11 mouse cellular contexts compared by ENCODE assay signal in the genomic region with DNA sequence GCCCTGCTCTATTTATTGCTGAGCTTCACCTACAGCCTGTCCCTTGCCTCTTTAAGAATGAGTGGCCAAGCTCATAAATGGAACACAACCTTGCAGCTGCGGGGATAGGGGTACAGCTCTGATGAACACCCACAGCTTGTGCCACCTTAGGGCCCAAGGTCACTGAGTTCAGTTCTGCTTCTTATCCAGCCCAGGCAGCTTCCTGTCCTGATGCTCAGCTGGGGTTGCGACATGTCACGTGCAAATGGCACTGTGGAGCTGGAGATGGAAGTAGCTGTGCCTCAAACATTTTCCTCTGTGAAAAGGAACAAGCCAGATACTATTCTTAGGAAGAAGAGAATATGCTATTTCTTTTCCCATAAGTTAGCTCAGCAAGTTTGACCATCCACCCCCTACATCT. TPM values are rescaled to one million over a fixed set of nuclear protein-coding genes. Genes with fewer than 3 reads are reported as not detected.
DNase-seq lines count a peak whose midpoint lies in the region; ATAC-seq and TF ChIP-seq lines count a peak whose summit lies in the region.
"Had no signal": no experiment of that assay in that cellular context is flagged by ENCODE, and none has a peak within 500 bp of the region (broad histone marks: within the 10 kb centered on the region; RNA-seq: fewer than 3 reads in every experiment).

No protein-coding gene starts in this region.

- H3K36me3 ChIP-seq in heart, embryonic 12.5 days = peaks cover 47% of the 10 kb centered on the region
- no peaks in the 10 kb centered on the region for H3K36me3 ChIP-seq in hindbrain, embryonic 12.5 days

- ATAC-seq in heart, embryonic 12.5 days (ENCODE audit: insufficient number of reproducible peaks, low FRiP score) = no peak
- ATAC-seq in hindbrain, embryonic 12.5 days (ENCODE audit: low FRiP score) = no peak
- no peak for ATAC-seq in cerebellum, adult (ENCODE audit: insufficient number of reproducible peaks, low FRiP score, low TSS enrichment)
- no peak for ATAC-seq in CD4-positive, CD25-positive, alpha-beta regulatory T cell, adult 4 months
- ATAC-seq: forebrain, embryonic 14.5 days had no signal

- DNase-seq in kidney, adult 11 months = peak; percentile 24
- no peak for DNase-seq in kidney, postnatal 14 days
- peak; percentile 46 to 52 for DNase-seq in lung, postnatal 4 days
- DNase-seq: kidney, adult 8-10 months had no signal

- peak overlapping the region; percentile 46 for H3K9ac ChIP-seq in heart, embryonic 12.5 days
- no peak overlapping the region for H3K9ac ChIP-seq in hindbrain, embryonic 12.5 days

- TF ChIP-seq CTCF in bone marrow macrophage, adult 2 months (IDR thresholded peaks at IDR 0.05; ENCODE audit: low read depth, low read length) = no peak

- 70% methylated on average over 3 of the region's 3 CpGs for WGBS in heart, embryonic 12.5 days
- 91% methylated on average over 3 of the region's 3 CpGs for WGBS in hindbrain, embryonic 12.5 days

- no peak overlapping the region for H3K4me3 ChIP-seq in bone marrow macrophage, adult 2 months (ENCODE audit: insufficient read depth, low read length)
- no peak overlapping the region for H3K4me3 ChIP-seq in heart, embryonic 12.5 days
- H3K4me3 ChIP-seq in hindbrain, embryonic 12.5 days = no peak overlapping the region
- H3K4me3 ChIP-seq: midbrain, embryonic 10.5 days had no signal

- H3K4me2 ChIP-seq in heart, embryonic 12.5 days = no peak overlapping the region
- no peak overlapping the region for H3K4me2 ChIP-seq in hindbrain, embryonic 12.5 days (replicated peaks)

- H3K9me3 ChIP-seq in heart, embryonic 12.5 days (replicated peaks) = no peaks in the 10 kb centered on the region
- H3K9me3 ChIP-seq in hindbrain, embryonic 12.5 days (replicated peaks) = no peaks in the 10 kb centered on the region
- H3K9me3 ChIP-seq: midbrain, embryonic 10.5 days had no signal

- H3K4me1 ChIP-seq in bone marrow macrophage, adult 2 months (ENCODE audit: control insufficient read depth, insufficient read depth, low read length) = peaks cover 68% of the 10 kb centered on the region
- H3K4me1 ChIP-seq in heart, embryonic 12.5 days (replicated peaks) = peaks cover 62% of the 10 kb centered on the region
- no peaks in the 10 kb centered on the region; the same call in 1 of the 2 replicates for H3K4me1 ChIP-seq in hindbrain, embryonic 12.5 days
- H3K4me1 ChIP-seq: midbrain, embryonic 10.5 days had no signal

- H3K27me3 ChIP-seq in heart, embryonic 12.5 days (replicated peaks) = no peaks in the 10 kb centered on the region
- no peaks in the 10 kb centered on the region for H3K27me3 ChIP-seq in hindbrain, embryonic 12.5 days

- H3K27ac ChIP-seq in bone marrow macrophage, adult 2 months (ENCODE audit: insufficient read depth, low read depth, low read length) = peak overlapping the region; percentile 99
- peak overlapping the region; percentile 95 for H3K27ac ChIP-seq in heart, embryonic 12.5 days (ENCODE audit: poor library complexity, severe bottlenecking)
- no peak overlapping the region for H3K27ac ChIP-seq in hindbrain, embryonic 12.5 days
- H3K27ac ChIP-seq: midbrain, embryonic 10.5 days had no signal

- no peak for TF ChIP-seq POLR2A in bone marrow macrophage, adult 2 months (IDR thresholded peaks at IDR 0.05; ENCODE audit: borderline replicate concordance, low read depth, low read length)

RNA-seq across cellular contexts. Expression of a gene that starts 54.5 kb away (rescaled TPM):
- 327 and 347 TPM in 2 replicates for polyA plus RNA-seq in bone marrow macrophage, adult 2 months (2012; ENCODE audit: insufficient read depth, insufficient read length, missing spikeins)
- polyA plus RNA-seq in heart, embryonic 12.5 days (2016; fragmentation: Nextera tagmentation; extraction: Ambion mirVana) = 159 and 186 TPM in 2 replicates
- polyA plus RNA-seq in hindbrain, embryonic 12.5 days (2016; fragmentation: Nextera tagmentation; extraction: Ambion mirVana) = 17.2 and 21.8 TPM in 2 replicates
- polyA plus RNA-seq in CD4-positive, CD25-positive, alpha-beta regulatory T cell, adult 4 months (2017; shearing (Covaris generic)) = 1 to 10 TPM; 6.6 to 8.5 TPM
